In genomic region chr15:30974991-30975775, GRCm38 (mm10) we compare ENCODE assay signal across 16 mouse cellular contexts.
A peak's percentile ranks its signal among the peaks of the same experiment; 100 is the strongest.
DNase-seq lines count a peak whose midpoint lies in the region; ATAC-seq and TF ChIP-seq lines count a peak whose summit lies in the region.
"Had no signal": no experiment of that assay in that cellular context is flagged by ENCODE, and none has a peak within 500 bp of the region (broad histone marks: within the 10 kb centered on the region; RNA-seq: fewer than 3 reads in every experiment).

No protein-coding gene starts in this region.

- DNase-seq in kidney, postnatal 4 days = peak; percentile 24 to 43
- no peak for DNase-seq in kidney, adult 9 months
- peak; percentile 5 for DNase-seq in thymus, postnatal 14 days
- DNase-seq in thymus, adult 2 months = no peak
- peak; percentile 57 for DNase-seq in thymus, postnatal 4 days
- no peak for DNase-seq in adipocyte (ENCODE audit: low spot score)
- DNase-seq in cerebellum, adult 8-10 months = no peak
- DNase-seq: cerebellum, adult 18-20 months; gastrocnemius, postnatal 25 days; heart, postnatal 10 days; liver had no signal

- no peaks in the 10 kb centered on the region for H3K27me3 ChIP-seq in thymus, adult 2 months (ENCODE audit: control insufficient read depth, insufficient read depth, low read length)
- no peaks in the 10 kb centered on the region for H3K27me3 ChIP-seq in lung, embryonic 16.5 days (ENCODE audit: control insufficient read depth, insufficient read depth, low read depth, low read length)
- H3K27me3 ChIP-seq: intestine, embryonic 15.5 days; megakaryocyte, embryonic 14.5 days; stomach, embryonic 15.5 days had no signal

- 83% methylated on average over 16 of the region's 16 CpGs for whole genome bisulfite sequencing in thymus, adult 2 months
- 74% methylated on average over 16 of the region's 16 CpGs for WGBS in lung, embryonic 16.5 days

- TF ChIP-seq CTCF in thymus, adult 2 months (IDR thresholded peaks at IDR 0.05; ENCODE audit: borderline replicate concordance, control insufficient read depth, extremely low read depth, insufficient read depth, low read length, poor library complexity) = no peak

- no peak overlapping the region for H3K4me3 ChIP-seq in thymus, adult 2 months (ENCODE audit: control insufficient read depth, insufficient read depth, low read length)
- H3K4me3 ChIP-seq in lung, embryonic 16.5 days (ENCODE audit: low read length) = no peak overlapping the region
- H3K4me3 ChIP-seq: intestine, embryonic 15.5 days; megakaryocyte, embryonic 14.5 days; stomach, embryonic 15.5 days had no signal

- peak; percentile 90 for ATAC-seq in lung, embryonic 16.5 days (ENCODE audit: low read depth)
- ATAC-seq: intestine, embryonic 15.5 days; Patski had no signal

- no peaks in the 10 kb centered on the region for H3K36me3 ChIP-seq in thymus, adult 2 months (ENCODE audit: control insufficient read depth, insufficient read depth, low read length)
- no peaks in the 10 kb centered on the region for H3K36me3 ChIP-seq in lung, embryonic 16.5 days (ENCODE audit: control insufficient read depth, insufficient read depth, low read length)
- H3K36me3 ChIP-seq: intestine, embryonic 15.5 days; stomach, embryonic 15.5 days had no signal

- H3K9me3 ChIP-seq in lung, embryonic 16.5 days (ENCODE audit: control insufficient read depth, low read length) = no peaks in the 10 kb centered on the region
- H3K9me3 ChIP-seq: intestine, embryonic 15.5 days; stomach, embryonic 15.5 days had no signal

- TF ChIP-seq POLR2A in thymus, adult 2 months (IDR thresholded peaks at IDR 0.05; ENCODE audit: control insufficient read depth, extremely low read depth, insufficient read depth, low read length, poor library complexity) = no peak

- H3K4me1 ChIP-seq in thymus, adult 2 months (replicated peaks; ENCODE audit: control insufficient read depth, insufficient read depth, low read length) = no peaks in the 10 kb centered on the region
- peaks cover 4% of the 10 kb centered on the region; the same call in 1 of the 2 replicates for H3K4me1 ChIP-seq in lung, embryonic 16.5 days (replicated peaks; ENCODE audit: control insufficient read depth, insufficient read depth, low read length)
- H3K4me1 ChIP-seq: intestine, embryonic 15.5 days; megakaryocyte, embryonic 14.5 days; stomach, embryonic 15.5 days had no signal

- H3K9ac ChIP-seq in lung, embryonic 16.5 days (ENCODE audit: low read length) = no peak overlapping the region
- H3K9ac ChIP-seq: intestine, embryonic 15.5 days; stomach, embryonic 15.5 days had no signal

- H3K4me2 ChIP-seq in lung, embryonic 16.5 days (ENCODE audit: low read depth, low read length) = no peak overlapping the region
- H3K4me2 ChIP-seq: intestine, embryonic 15.5 days; stomach, embryonic 15.5 days had no signal

- no peak overlapping the region for H3K27ac ChIP-seq in thymus, adult 2 months (ENCODE audit: control insufficient read depth, insufficient read depth, low read length)
- H3K27ac ChIP-seq in lung, embryonic 16.5 days (ENCODE audit: low read length) = 0 out of 2 replicates have a peak overlapping the region, but pooled peaks have one; percentile 47
- H3K27ac ChIP-seq: intestine, embryonic 15.5 days; stomach, embryonic 15.5 days had no signal

Comparison
In these comparisons a context has a peak if more than half of its experiments do, and no peak if none do; other contexts are left out.
1. DNase-seq: peak in kidney, postnatal 4 days (2 of 2), thymus, postnatal 14 days (single experiment) and thymus, postnatal 4 days (single experiment); none in kidney, adult 9 months (single experiment), thymus, adult 2 months (single experiment), adipocyte (single experiment) and cerebellum, adult 8-10 months (single experiment).